ENCODE assay signal across 8 mouse cellular contexts in the genomic region with DNA sequence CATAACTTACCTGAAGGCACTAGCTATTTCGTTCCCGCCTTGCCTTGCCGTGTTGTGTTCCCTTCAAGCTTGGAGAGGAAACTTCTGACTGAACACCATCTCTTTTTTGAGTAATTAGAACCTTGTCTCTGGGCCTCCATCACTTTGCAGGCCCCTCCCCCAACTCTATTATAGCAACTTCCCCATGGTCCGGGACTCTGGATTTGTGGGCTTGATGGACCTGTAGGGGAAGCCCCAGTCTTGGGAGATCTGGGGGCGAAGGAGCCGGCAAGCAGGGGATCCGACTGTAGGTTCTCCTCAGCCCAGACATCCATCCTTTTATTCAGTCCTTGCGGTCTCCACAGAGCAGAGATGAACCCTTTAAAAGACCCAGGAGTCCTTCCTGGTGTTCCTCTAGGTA. TPM values are rescaled to one million over a fixed set of nuclear protein-coding genes. Genes with fewer than 3 reads are reported as not detected.
DNase-seq lines count a peak whose midpoint lies in the region; ATAC-seq and TF ChIP-seq lines count a peak whose summit lies in the region.

No protein-coding gene starts in this region.

- H3K4me3 ChIP-seq in kidney, postnatal 0 days (replicated peaks; ENCODE audit: low read depth, low read length) = peak overlapping the region; percentile 60
- H3K4me3 ChIP-seq in embryonic facial prominence, embryonic 12.5 days = peak overlapping the region; percentile 62
- H3K4me3 ChIP-seq in intestine, embryonic 16.5 days (ENCODE audit: low read length) = peak overlapping the region; percentile 65
- peak overlapping the region; percentile 49 for H3K4me3 ChIP-seq in neural tube, embryonic 12.5 days

- no peaks in the 10 kb centered on the region for H3K9me3 ChIP-seq in kidney, postnatal 0 days (replicated peaks; ENCODE audit: low read length)
- H3K9me3 ChIP-seq in embryonic facial prominence, embryonic 12.5 days = no peaks in the 10 kb centered on the region
- H3K9me3 ChIP-seq in intestine, embryonic 16.5 days (ENCODE audit: control insufficient read depth, low read length) = no peaks in the 10 kb centered on the region
- H3K9me3 ChIP-seq in neural tube, embryonic 12.5 days = no peaks in the 10 kb centered on the region

- H3K27me3 ChIP-seq in kidney, postnatal 0 days (ENCODE audit: insufficient read depth, low read length) = no peaks in the 10 kb centered on the region
- H3K27me3 ChIP-seq in embryonic facial prominence, embryonic 12.5 days = no peaks in the 10 kb centered on the region
- no peaks in the 10 kb centered on the region for H3K27me3 ChIP-seq in intestine, embryonic 16.5 days (replicated peaks; ENCODE audit: control insufficient read depth, insufficient read depth, low read length)
- peaks cover 29% of the 10 kb centered on the region for H3K27me3 ChIP-seq in neural tube, embryonic 12.5 days (replicated peaks)

- no peak overlapping the region for H3K27ac ChIP-seq in kidney, postnatal 0 days
- no peak overlapping the region for H3K27ac ChIP-seq in embryonic facial prominence, embryonic 12.5 days
- peak overlapping the region; percentile 33; the same call in 1 of the 2 replicates for H3K27ac ChIP-seq in intestine, embryonic 16.5 days (ENCODE audit: low read length)
- no peak overlapping the region for H3K27ac ChIP-seq in neural tube, embryonic 12.5 days

- peaks cover 14% of the 10 kb centered on the region for H3K4me1 ChIP-seq in kidney, postnatal 0 days (replicated peaks; ENCODE audit: insufficient read depth, low read length)
- H3K4me1 ChIP-seq in embryonic facial prominence, embryonic 12.5 days = peaks cover 37% of the 10 kb centered on the region
- H3K4me1 ChIP-seq in intestine, embryonic 16.5 days (ENCODE audit: control insufficient read depth, insufficient read depth, low read length) = peaks cover 29% of the 10 kb centered on the region
- peaks cover 9% of the 10 kb centered on the region; the same call in 1 of the 2 replicates for H3K4me1 ChIP-seq in neural tube, embryonic 12.5 days

- WGBS in kidney, postnatal 0 days = 50% methylated on average over 8 of the region's 8 CpGs
- WGBS in embryonic facial prominence, embryonic 12.5 days = 48% methylated on average over 8 of the region's 8 CpGs
- WGBS in intestine, embryonic 16.5 days = 47% methylated on average over 8 of the region's 8 CpGs
- WGBS in neural tube, embryonic 12.5 days = 44% methylated on average over 8 of the region's 8 CpGs

- TF ChIP-seq CTCF in kidney, postnatal 0 days (IDR thresholded peaks at IDR 0.05; ENCODE audit: low read depth) = no peak

- no peak for ATAC-seq in kidney, postnatal 0 days (replicated peaks; ENCODE audit: low FRiP score, low read depth)
- no peak for ATAC-seq in embryonic facial prominence, embryonic 12.5 days (ENCODE audit: insufficient number of reproducible peaks, insufficient read depth, low FRiP score, low TSS enrichment)
- no peak for ATAC-seq in intestine, embryonic 16.5 days
- ATAC-seq in neural tube, embryonic 12.5 days (ENCODE audit: low FRiP score, low read depth) = no peak

- no peak for DNase-seq in kidney, postnatal 0 days (ENCODE audit: low spot score)
- no peak for DNase-seq in kidney, adult 18-20 months
- DNase-seq in spleen, adult 18-20 months = no peak
- no peak for DNase-seq in gastrocnemius, adult 18-20 months (ENCODE audit: low spot score)
- no peak for DNase-seq in ovary, adult 18-20 months (ENCODE audit: low spot score)

- H3K9ac ChIP-seq in kidney, postnatal 0 days (ENCODE audit: low read depth, low read length) = peak overlapping the region; percentile 68
- H3K9ac ChIP-seq in embryonic facial prominence, embryonic 12.5 days = peak overlapping the region; percentile 63; the same call in 1 of the 2 replicates
- peak overlapping the region; percentile 76 for H3K9ac ChIP-seq in intestine, embryonic 16.5 days (ENCODE audit: low read depth, low read length)
- peak overlapping the region; percentile 67 for H3K9ac ChIP-seq in neural tube, embryonic 12.5 days

- peak overlapping the region; percentile 90 for H3K4me2 ChIP-seq in kidney, postnatal 0 days (ENCODE audit: low read length)
- peak overlapping the region; percentile 89 for H3K4me2 ChIP-seq in embryonic facial prominence, embryonic 12.5 days (replicated peaks)
- peak overlapping the region; percentile 94 for H3K4me2 ChIP-seq in intestine, embryonic 16.5 days (ENCODE audit: low read depth, low read length)
- H3K4me2 ChIP-seq in neural tube, embryonic 12.5 days (replicated peaks) = peak overlapping the region; percentile 90

- no peaks in the 10 kb centered on the region for H3K36me3 ChIP-seq in kidney, postnatal 0 days (ENCODE audit: insufficient read depth, low read length)
- H3K36me3 ChIP-seq in embryonic facial prominence, embryonic 12.5 days = no peaks in the 10 kb centered on the region
- H3K36me3 ChIP-seq in intestine, embryonic 16.5 days (ENCODE audit: control insufficient read depth, insufficient read depth, low read length) = no peaks in the 10 kb centered on the region
- no peaks in the 10 kb centered on the region for H3K36me3 ChIP-seq in neural tube, embryonic 12.5 days

RNA-seq across cellular contexts. Expression of a gene that starts 0.8 kb away (rescaled TPM):
- 158 and 159 TPM in 2 replicates for polyA plus RNA-seq in kidney, postnatal 0 days (2015; fragmentation: Nextera tagmentation; extraction: Ambion mirVana)
- polyA plus RNA-seq in embryonic facial prominence, embryonic 12.5 days (2016; fragmentation: Nextera tagmentation; extraction: Ambion mirVana) = 130 and 133 TPM in 2 replicates
- polyA plus RNA-seq in intestine, embryonic 16.5 days (2015; fragmentation: Nextera tagmentation; extraction: Ambion mirVana) = 177 TPM in 2 replicates
- polyA plus RNA-seq in neural tube, embryonic 12.5 days (2016; fragmentation: Nextera tagmentation; extraction: Ambion mirVana) = 39.0 and 41.0 TPM in 2 replicates
- 100 to 1,000 TPM; 526 to 574 TPM for total RNA-seq in gastrocnemius, adult 18-20 months (2021)

RNA-seq across cellular contexts. Expression of a gene that starts 56.0 kb away (rescaled TPM):
- 429 and 454 TPM in 2 replicates for polyA plus RNA-seq in kidney, postnatal 0 days (2015; fragmentation: Nextera tagmentation; extraction: Ambion mirVana)
- 317 and 329 TPM in 2 replicates for polyA plus RNA-seq in embryonic facial prominence, embryonic 12.5 days (2016; fragmentation: Nextera tagmentation; extraction: Ambion mirVana)
- polyA plus RNA-seq in intestine, embryonic 16.5 days (2015; fragmentation: Nextera tagmentation; extraction: Ambion mirVana) = 343 and 359 TPM in 2 replicates
- 345 and 414 TPM in 2 replicates for polyA plus RNA-seq in neural tube, embryonic 12.5 days (2016; fragmentation: Nextera tagmentation; extraction: Ambion mirVana)
- 10 to 100 TPM; 77.0 to 84.0 TPM for total RNA-seq in gastrocnemius, adult 18-20 months (2021)
